Mouse (Mus musculus) E14TG2a.4 (cell line): ENCODE results near the gene Kif1c.

ENCODE experiments used
- H3K27me3 ChIP-seq: 2 replicates; pipeline ENCODE4 v1.6.1; 2014; ENCODE audit warnings: low read length, control low read depth; ENCODE audit not compliant: insufficient read depth
- H3K36me3 ChIP-seq: 2 replicates; pipeline ENCODE4 v1.6.1; 2014; ENCODE audit warnings: low read length, control low read depth; ENCODE audit not compliant: insufficient read depth
- H3K4me1 ChIP-seq: replicated peaks from 2 replicates; pipeline ENCODE4 v1.6.1; 2014; ENCODE audit warnings: low read depth, low read length, control low read depth
- H3K4me3 ChIP-seq: replicated peaks from 2 replicates; pipeline ENCODE4 v1.5.1; 2014; ENCODE audit warnings: mild to moderate bottlenecking, low read length
- H3K9me3 ChIP-seq: 2 replicates; pipeline ENCODE4 v1.6.1; 2014; ENCODE audit warnings: low read length, control low read depth
- CTCF ChIP-seq: conservative IDR thresholded peaks from 2 replicates; pipeline ENCODE4 v1.5.1; 2014; ENCODE audit warnings: low read length
- NANOG ChIP-seq: IDR thresholded peaks from 2 replicates; pipeline ENCODE4 v1.6.1; 2014; ENCODE audit warnings: borderline replicate concordance, low read length, mixed read lengths
- POU5F1 ChIP-seq: IDR thresholded peaks from 2 replicates; pipeline ENCODE4 v1.6.1; 2014; ENCODE audit warnings: low read length, borderline replicate concordance

Kif1c gene

GRCm38 (mm10) chr11:70699051-70699450, 1.3 kb upstream of the Kif1c start:
- no peak overlapping the region for H3K4me3 ChIP-seq
- H3K27me3 ChIP-seq: no peaks in the 10 kb centered on the region
- peaks cover 33% of the 10 kb centered on the region for H3K4me1 ChIP-seq
- no peak for TF ChIP-seq POU5F1
- TF ChIP-seq NANOG: no peak
- TF ChIP-seq CTCF: no peak
- H3K9me3 ChIP-seq: no peaks in the 10 kb centered on the region
- peaks cover 18% of the 10 kb centered on the region for H3K36me3 ChIP-seq

- no peaks in the 10 kb centered on the region for H3K27me3 ChIP-seq
- H3K9me3 ChIP-seq: no peaks in the 10 kb centered on the region
- TF ChIP-seq CTCF: no peak
- TF ChIP-seq NANOG: no peak
- TF ChIP-seq POU5F1: no peak
- H3K36me3 ChIP-seq: peaks cover 33% of the 10 kb centered on the region
- peaks cover 45% of the 10 kb centered on the region for H3K4me1 ChIP-seq
- H3K4me3 ChIP-seq: peak overlapping the region; percentile 92
Observed at GRCm38 (mm10) chr11:70700613-70701012, 265 bp downstream of the Kif1c start.

GRCm38 (mm10) chr11:70701221-70701955, 1.0 kb downstream of the Kif1c start:
- H3K9me3 ChIP-seq: no peaks in the 10 kb centered on the region
- peak overlapping the region; percentile 92 for H3K4me3 ChIP-seq
- TF ChIP-seq CTCF (no peak), NANOG (no peak), POU5F1 (no peak)
- H3K27me3 ChIP-seq: no peaks in the 10 kb centered on the region
- peaks cover 52% of the 10 kb centered on the region for H3K4me1 ChIP-seq
- peaks cover 41% of the 10 kb centered on the region for H3K36me3 ChIP-seq

- Histone ChIP-seq H3K4me1 (peaks cover 52% of the 10 kb centered on the region), H3K4me3 (peak overlapping the region; percentile 92; the same call in 1 of the 2 replicates), H3K9me3 (no peaks in the 10 kb centered on the region), H3K27me3 (no peaks in the 10 kb centered on the region), H3K36me3 (peaks cover 49% of the 10 kb centered on the region)
- no peak for TF ChIP-seq CTCF
Observed at GRCm38 (mm10) chr11:70701984-70702733, 1.8 kb downstream of the Kif1c start.

DNA sequence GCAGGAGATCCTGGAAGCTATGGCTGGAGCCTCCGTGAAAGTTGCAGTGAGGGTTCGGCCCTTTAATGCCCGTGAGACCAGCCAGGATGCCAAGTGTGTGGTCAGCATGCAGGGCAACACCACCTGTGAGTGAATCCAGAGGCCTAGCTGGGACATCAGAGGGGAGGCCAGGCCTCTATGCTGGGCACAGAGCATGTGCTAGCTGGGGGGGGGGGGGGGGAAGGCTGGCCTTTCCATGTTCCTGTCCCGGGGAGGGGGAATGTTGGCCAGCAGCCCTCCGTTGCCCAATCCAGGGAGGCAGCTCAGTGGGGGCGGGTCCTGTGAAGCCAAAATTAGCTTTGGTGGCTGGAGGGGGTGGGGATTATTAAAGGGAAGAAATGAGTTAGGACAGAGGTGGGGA, 2.4 kb downstream of the Kif1c start:
- H3K4me1 ChIP-seq: peaks cover 52% of the 10 kb centered on the region
- TF ChIP-seq POU5F1: no peak
- TF ChIP-seq CTCF: no peak
- no peak for TF ChIP-seq NANOG
- peaks cover 55% of the 10 kb centered on the region for H3K36me3 ChIP-seq
- no peaks in the 10 kb centered on the region for H3K9me3 ChIP-seq
- H3K4me3 ChIP-seq: no peak overlapping the region
- no peaks in the 10 kb centered on the region for H3K27me3 ChIP-seq

DNA sequence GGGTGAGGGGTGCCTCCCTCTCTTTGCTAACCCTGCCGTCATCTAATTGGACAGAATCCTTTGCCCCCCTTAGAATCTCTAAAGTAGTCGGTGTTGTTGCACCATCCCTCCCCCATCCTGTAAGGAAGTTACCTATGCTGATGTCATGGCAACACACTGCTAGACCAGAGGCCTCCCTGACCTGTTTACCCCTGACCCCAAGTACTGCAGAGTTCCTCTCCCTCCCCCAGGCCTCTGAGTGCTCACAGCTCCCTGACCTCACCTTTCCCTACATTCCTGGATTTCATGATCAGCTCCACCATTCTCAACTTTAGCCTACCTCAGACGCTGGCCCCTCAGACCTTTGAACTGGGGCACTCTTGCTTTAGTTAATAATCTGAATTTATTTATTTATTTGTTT, 5.8 kb downstream of the Kif1c start:
- Histone ChIP-seq H3K9me3 (no peaks in the 10 kb centered on the region), H3K4me1 (peaks cover 49% of the 10 kb centered on the region), H3K27me3 (no peaks in the 10 kb centered on the region), H3K36me3 (peaks cover 86% of the 10 kb centered on the region), H3K4me3 (no peak overlapping the region)
- TF ChIP-seq POU5F1 (no peak), CTCF (no peak), NANOG (no peak)

DNA sequence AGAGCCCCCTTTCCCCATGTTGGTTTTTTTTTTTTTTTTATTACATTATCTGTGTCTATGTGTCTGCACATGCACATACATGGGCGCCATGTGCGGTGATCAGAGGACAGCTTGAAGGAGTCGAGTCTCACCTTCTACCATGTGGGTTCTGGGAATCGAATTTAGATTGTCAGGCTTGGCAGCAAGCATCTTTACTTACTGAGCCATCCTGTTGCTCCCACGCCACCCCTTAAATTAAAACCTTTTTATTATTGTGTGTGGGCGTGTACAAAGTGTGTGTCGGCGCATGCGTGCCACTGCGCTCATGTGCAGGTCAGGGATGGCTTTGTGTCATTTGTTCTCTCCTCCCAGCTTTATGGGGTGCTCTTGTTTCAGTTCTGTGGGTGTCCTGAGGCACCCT, 10.7 kb downstream of the Kif1c start:
- no peaks in the 10 kb centered on the region for H3K27me3 ChIP-seq
- H3K4me3 ChIP-seq: no peak overlapping the region
- TF ChIP-seq NANOG: no peak
- no peak for TF ChIP-seq POU5F1
- TF ChIP-seq CTCF: no peak
- peaks cover 81% of the 10 kb centered on the region for H3K36me3 ChIP-seq
- peaks cover 12% of the 10 kb centered on the region for H3K4me1 ChIP-seq
- no peaks in the 10 kb centered on the region for H3K9me3 ChIP-seq

DNA sequence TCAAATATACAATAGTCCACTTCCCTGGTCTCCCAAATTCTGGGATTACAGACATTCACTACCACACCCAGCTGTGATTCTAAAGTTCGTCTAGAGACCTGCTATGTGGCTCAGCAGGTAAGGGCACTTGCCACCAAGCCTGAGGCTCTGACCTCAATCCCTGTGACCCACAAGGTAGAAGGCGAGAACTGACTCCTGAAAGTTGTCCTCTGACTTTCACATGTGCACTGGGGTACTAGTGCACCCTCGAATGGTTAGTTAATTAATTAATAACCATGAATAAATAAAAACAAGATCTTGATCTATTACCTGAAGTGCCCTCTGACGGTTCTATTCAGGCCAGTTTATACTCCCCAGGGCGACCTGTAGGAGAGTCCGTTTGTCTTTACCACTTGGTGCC, 12.9 kb downstream of the Kif1c start:
- H3K4me1 ChIP-seq: peaks cover 16% of the 10 kb centered on the region
- no peaks in the 10 kb centered on the region for H3K9me3 ChIP-seq
- TF ChIP-seq CTCF: no peak
- no peak for TF ChIP-seq POU5F1
- no peak for TF ChIP-seq NANOG
- no peaks in the 10 kb centered on the region for H3K27me3 ChIP-seq
- peaks cover 75% of the 10 kb centered on the region for H3K36me3 ChIP-seq
- no peak overlapping the region for H3K4me3 ChIP-seq
